Mouse (Mus musculus) urinary bladder, adult 18-20 months (tissue): ENCODE data around the gene Dgcr8.

Experiments
- DNase-seq, 2 experiments: peaks; one replicate each; pipeline ENCODE4 v3.0.0; 2022; ENCODE audit warnings: low spot score in 2 of 2, mixed read lengths in 2 of 2

Dgcr8 gene

GRCm38 (mm10) chr16:18220856-18221542 lies 68.0 kb downstream of the Dgcr8 start:
- no peak for DNase-seq

- DNase-seq, result no peak
Observed at GRCm38 (mm10) chr16:18220001-18220400, 69.0 kb downstream of the Dgcr8 start.

- DNase-seq, result no peak
Observed at GRCm38 (mm10) chr16:18218580-18218996, 70.5 kb downstream of the Dgcr8 start.

GRCm38 (mm10) chr16:18217579-18217978 lies 71.5 kb downstream of the Dgcr8 start, which contains the start of gene Ccdc188:
Gene Ccdc188 (plus strand): TSS chr16:18217879.
- DNase-seq, result no peak

- no peak for DNase-seq
Observed at GRCm38 (mm10) chr16:18214858-18215257, 74.2 kb downstream of the Dgcr8 start.

GRCm38 (mm10) chr16:18213689-18214088 lies 75.4 kb downstream of the Dgcr8 start:
- DNase-seq, result no peak

GRCm38 (mm10) chr16:18211417-18212171 lies 77.5 kb downstream of the Dgcr8 start:
- DNase-seq, result peak; percentile 56 to 79

GRCm38 (mm10) chr16:18210701-18211416 lies 78.2 kb downstream of the Dgcr8 start:
- DNase-seq, result peak in 1 of 2 experiments; percentile 45
